ENCODE assay signal across 8 mouse cellular contexts in the genomic region with DNA sequence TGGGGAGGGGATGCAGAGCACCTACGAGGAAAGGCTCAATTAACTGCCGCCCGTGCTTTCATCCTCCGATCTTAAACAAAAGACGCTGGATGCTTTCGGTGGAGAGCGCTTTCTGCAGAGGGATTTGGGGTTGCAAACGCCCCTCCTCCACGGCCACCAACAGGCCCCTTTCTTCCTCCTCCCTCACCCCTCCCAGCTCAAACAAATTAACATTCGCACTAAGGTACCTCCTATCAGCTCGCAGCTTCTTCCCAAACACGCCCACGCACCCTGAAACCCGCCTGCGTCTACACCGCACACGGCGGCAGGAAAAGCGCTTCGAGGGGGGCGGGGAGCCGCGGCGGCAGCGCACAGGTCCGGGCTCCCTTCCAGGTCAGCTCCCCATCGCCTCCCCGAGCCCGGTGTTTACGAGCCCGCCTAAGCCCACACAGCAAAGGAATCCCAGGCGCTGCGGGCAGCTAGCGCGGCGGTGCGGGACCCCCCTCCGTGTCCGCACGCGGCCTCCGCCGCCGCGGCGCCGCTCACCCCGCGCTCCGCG. TPM values are rescaled to one million over a fixed set of nuclear protein-coding genes. Genes with fewer than 3 reads are reported as not detected.
DNase-seq lines count a peak whose midpoint lies in the region; ATAC-seq and TF ChIP-seq lines count a peak whose summit lies in the region.

No protein-coding gene starts in this region.

- peak; percentile 37 for ATAC-seq in Patski

- POLR2A ChIA-PET in Patski (lab: Charles Lee): no interaction called here

- H3K4me1 ChIP-seq in megakaryocyte, embryonic 14.5 days: peaks cover 67% of the 10 kb centered on the region

- H3K27me3 ChIP-seq in Patski: peaks cover 25% of the 10 kb centered on the region
- H3K27me3 ChIP-seq in megakaryocyte, embryonic 14.5 days (replicated peaks): no peaks in the 10 kb centered on the region

- H3K4me3 ChIP-seq in megakaryocyte, embryonic 14.5 days (replicated peaks): peak overlapping the region; percentile 96

- no peaks in the 10 kb centered on the region for H3K9me3 ChIP-seq in megakaryocyte, embryonic 14.5 days

- in situ Hi-C loops in Patski (cut with MboI; ENCODE audit: low pct_unique_long_range_greater_than_20kb): no loop called here

- CTCF ChIA-PET in Patski (lab: Charles Lee): interaction anchor here (2.1 to 2.6 kb wide), 2 partner anchors 21 to 138 kb away, joined by 14 read pairs; no protein-coding TSS in a partner anchor

- no peak for DNase-seq in Patski (ENCODE audit: low read depth, low spot score)
- peak; percentile 84 for DNase-seq in cerebellum, adult 9-11 months
- peak; percentile 42 to 63 for DNase-seq in frontal cortex, postnatal 25 days (ENCODE audit: low spot score in 2 of 2)
- DNase-seq in hindlimb bud, embryonic 11.5 days (ENCODE audit: extremely low spot score, low read depth, low spot score): peak; percentile 73
- peak; percentile 64 to 79 for DNase-seq in left cerebral cortex, adult 9 months (ENCODE audit: low spot score in 2 of 2)
- peak; percentile 89 for DNase-seq in right cerebral cortex, postnatal 14 days
- peak; percentile 43 for DNase-seq in urinary bladder, postnatal 25 days (ENCODE audit: low spot score)

- H3K36me3 ChIP-seq in megakaryocyte, embryonic 14.5 days (replicated peaks; ENCODE audit: low read length): peaks cover 11% of the 10 kb centered on the region

- no peak for TF ChIP-seq CTCF in Patski (IDR thresholded peaks at IDR 0.05)

RNA-seq across cellular contexts. Expression of gene Ralgps2, which starts 0.7 kb away (rescaled TPM):
- 7.4 TPM for polyA plus RNA-seq in Patski (2021)
- 50.3 and 60.3 TPM in 2 replicates for polyA plus RNA-seq in megakaryocyte, embryonic 14.5 days (2012; ENCODE audit: insufficient read depth, low replicate concordance)
